In the genomic region with DNA sequence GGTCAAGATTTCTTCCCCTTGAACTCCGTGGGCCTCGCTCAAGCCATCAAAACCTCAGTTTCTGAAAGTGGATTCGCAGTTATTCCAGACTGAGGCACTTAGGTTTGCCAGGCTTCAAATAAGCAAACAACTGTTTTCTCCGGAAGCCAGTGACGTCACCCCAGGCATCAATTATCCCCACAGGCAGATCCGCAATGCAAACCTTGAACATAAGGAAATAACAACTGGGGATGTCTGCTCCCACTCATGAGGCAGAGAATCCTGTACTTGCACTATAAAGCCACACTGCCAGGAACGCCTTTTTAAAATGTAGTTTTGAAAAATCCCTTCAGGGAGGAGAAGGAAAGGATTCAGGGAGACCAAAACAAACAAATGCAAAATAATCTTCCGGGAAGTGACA, we compare ENCODE assay signal across 20 mouse cellular contexts. TPM values are rescaled to one million over a fixed set of nuclear protein-coding genes. Genes with fewer than 3 reads are reported as not detected.
DNase-seq lines count a peak whose midpoint lies in the region; ATAC-seq lines count a peak whose summit lies in the region.
"Had no signal": no experiment of that assay in that cellular context is flagged by ENCODE, and none has a peak within 500 bp of the region (broad histone marks: within the 10 kb centered on the region; RNA-seq: fewer than 3 reads in every experiment).

No protein-coding gene starts in this region.

- H3K27me3 ChIP-seq in forebrain, embryonic 14.5 days (replicated peaks; ENCODE audit: control insufficient read depth, insufficient read depth, low read length): no peaks in the 10 kb centered on the region
- no peaks in the 10 kb centered on the region for H3K27me3 ChIP-seq in forebrain, embryonic 15.5 days
- H3K27me3 ChIP-seq in limb, embryonic 15.5 days: no peaks in the 10 kb centered on the region
- H3K27me3 ChIP-seq in limb, embryonic 10.5 days (ENCODE audit: low read depth, poor library complexity, severe bottlenecking): no peaks in the 10 kb centered on the region
- H3K27me3 ChIP-seq: intestine, embryonic 15.5 days; limb, embryonic 13.5 days; midbrain, embryonic 13.5 days; stomach, embryonic 15.5 days had no signal

- ATAC-seq in forebrain, embryonic 14.5 days: no peak
- no peak for ATAC-seq in forebrain, embryonic 15.5 days (replicated peaks)
- ATAC-seq in limb, embryonic 15.5 days (ENCODE audit: insufficient number of reproducible peaks, low FRiP score, low TSS enrichment, low read depth): no peak
- ATAC-seq: intestine, embryonic 15.5 days; midbrain, embryonic 13.5 days had no signal

- H3K9me3 ChIP-seq in forebrain, embryonic 14.5 days (replicated peaks; ENCODE audit: control insufficient read depth, low read length): no peaks in the 10 kb centered on the region
- no peaks in the 10 kb centered on the region for H3K9me3 ChIP-seq in forebrain, embryonic 15.5 days
- H3K9me3 ChIP-seq in limb, embryonic 15.5 days: no peaks in the 10 kb centered on the region
- 0 out of 2 replicates have a peak, but pooled peaks cover 5% of the 10 kb centered on the region for H3K9me3 ChIP-seq in limb, embryonic 10.5 days (replicated peaks)
- H3K9me3 ChIP-seq: intestine, embryonic 15.5 days; limb, embryonic 13.5 days; midbrain, embryonic 13.5 days; stomach, embryonic 15.5 days had no signal

- 67% methylated on average over 8 of the region's 8 CpGs for WGBS in forebrain, embryonic 14.5 days
- 64% methylated on average over 8 of the region's 8 CpGs for WGBS in forebrain, embryonic 15.5 days
- WGBS in limb, embryonic 15.5 days: 55% methylated on average over 8 of the region's 8 CpGs
- 64% methylated on average over 8 of the region's 8 CpGs for WGBS in limb, embryonic 10.5 days

- intact Hi-C loops in gastrocnemius, postnatal 36 days (cut with DNase I): loop anchor here (5.0 kb wide), 1 partner anchor 217 kb away; the partner anchor contains the start of gene Ppfia4

- no peak overlapping the region for H3K9ac ChIP-seq in forebrain, embryonic 14.5 days (ENCODE audit: low read length)
- H3K9ac ChIP-seq in forebrain, embryonic 15.5 days (replicated peaks): no peak overlapping the region
- no peak overlapping the region for H3K9ac ChIP-seq in limb, embryonic 15.5 days
- H3K9ac ChIP-seq: intestine, embryonic 15.5 days; limb, embryonic 13.5 days; liver, embryonic 14.5 days; midbrain, embryonic 13.5 days; stomach, embryonic 15.5 days had no signal

- H3K36me3 ChIP-seq in forebrain, embryonic 14.5 days (ENCODE audit: control insufficient read depth, insufficient read depth, low read length): no peaks in the 10 kb centered on the region
- H3K36me3 ChIP-seq in forebrain, embryonic 15.5 days: no peaks in the 10 kb centered on the region
- no peaks in the 10 kb centered on the region for H3K36me3 ChIP-seq in limb, embryonic 15.5 days
- no peaks in the 10 kb centered on the region for H3K36me3 ChIP-seq in limb, embryonic 10.5 days
- H3K36me3 ChIP-seq: intestine, embryonic 15.5 days; limb, embryonic 13.5 days; midbrain, embryonic 13.5 days; stomach, embryonic 15.5 days had no signal

- H3K4me3 ChIP-seq in forebrain, embryonic 14.5 days (ENCODE audit: low read depth, low read length): no peak overlapping the region
- no peak overlapping the region for H3K4me3 ChIP-seq in forebrain, embryonic 15.5 days
- H3K4me3 ChIP-seq in limb, embryonic 15.5 days: no peak overlapping the region
- no peak overlapping the region for H3K4me3 ChIP-seq in limb, embryonic 10.5 days
- H3K4me3 ChIP-seq: erythroblast, embryonic 14.5 days; intestine, embryonic 15.5 days; limb, embryonic 13.5 days; midbrain, embryonic 13.5 days; myocyte; stomach, embryonic 15.5 days had no signal

- no peak overlapping the region for H3K4me2 ChIP-seq in forebrain, embryonic 14.5 days (ENCODE audit: low read length)
- H3K4me2 ChIP-seq in forebrain, embryonic 15.5 days (replicated peaks): no peak overlapping the region
- H3K4me2 ChIP-seq in limb, embryonic 15.5 days: no peak overlapping the region
- H3K4me2 ChIP-seq: intestine, embryonic 15.5 days; limb, embryonic 13.5 days; midbrain, embryonic 13.5 days; stomach, embryonic 15.5 days had no signal

- H3K4me1 ChIP-seq in forebrain, embryonic 14.5 days (ENCODE audit: control insufficient read depth, insufficient read depth, low read length): peaks cover 2% of the 10 kb centered on the region; the same call in 1 of the 2 replicates
- peaks cover 6% of the 10 kb centered on the region; the same call in 1 of the 2 replicates for H3K4me1 ChIP-seq in forebrain, embryonic 15.5 days
- peaks cover 13% of the 10 kb centered on the region; the same call in 1 of the 2 replicates for H3K4me1 ChIP-seq in limb, embryonic 15.5 days
- H3K4me1 ChIP-seq in limb, embryonic 10.5 days: peaks cover 20% of the 10 kb centered on the region
- H3K4me1 ChIP-seq: intestine, embryonic 15.5 days; stomach, embryonic 15.5 days had no signal

- DNase-seq in forebrain, embryonic 14.5 days (ENCODE audit: low spot score): peak; percentile 39
- DNase-seq in limb, embryonic 10.5 days (ENCODE audit: low spot score): no peak
- peak; percentile 28 for DNase-seq in right cerebral cortex, postnatal 25 days
- no peak for DNase-seq in right cerebral cortex, adult 18-20 months
- no peak for DNase-seq in gastrocnemius, postnatal 36 days
- DNase-seq: adrenal gland, postnatal 25 days; B cell, adult 2 months; cerebellum, adult 18-20 months; kidney, postnatal 36 days had no signal

- no peak overlapping the region for H3K27ac ChIP-seq in forebrain, embryonic 14.5 days (ENCODE audit: low read depth, low read length)
- H3K27ac ChIP-seq in forebrain, embryonic 15.5 days (replicated peaks): no peak overlapping the region
- 0 out of 2 replicates have a peak overlapping the region, but pooled peaks have one; percentile 70 for H3K27ac ChIP-seq in limb, embryonic 15.5 days
- H3K27ac ChIP-seq in limb, embryonic 10.5 days: no peak overlapping the region
- H3K27ac ChIP-seq: intestine, embryonic 15.5 days; limb, embryonic 13.5 days; liver, embryonic 14.5 days; midbrain, embryonic 13.5 days had no signal

RNA-seq across cellular contexts. Expression of gene Chit1, which starts 4.4 kb away (rescaled TPM):
- polyA plus RNA-seq in forebrain, embryonic 14.5 days (2014; fragmentation: Nextera tagmentation; extraction: Ambion mirVana): 0.13 TPM in 1 of 2 replicates, not detected in the other
- 0.17 and 0.24 TPM in 2 replicates for polyA plus RNA-seq in forebrain, embryonic 15.5 days (2015; fragmentation: Nextera tagmentation; extraction: Ambion mirVana)
- polyA plus RNA-seq in limb, embryonic 15.5 days (2015; fragmentation: Nextera tagmentation; extraction: Ambion mirVana): 0.50 and 0.59 TPM in 2 replicates
- polyA plus RNA-seq in limb, embryonic 10.5 days (2016; fragmentation: Nextera tagmentation; extraction: Ambion mirVana): not detected in 2 replicates
- total RNA-seq in gastrocnemius, postnatal 36 days (2021): not detected
- total RNA-seq: adrenal gland, postnatal 25 days; hematopoietic stem cell, adult 5-6 weeks had no signal
- polyA plus RNA-seq: erythroblast, embryonic 14.5 days; intestine, embryonic 15.5 days; spleen, adult 2 months had no signal

RNA-seq across cellular contexts. Expression of gene Btg2, which starts 36.5 kb away (rescaled TPM):
- 67.3 and 82.6 TPM in 2 replicates for polyA plus RNA-seq in forebrain, embryonic 14.5 days (2014; fragmentation: Nextera tagmentation; extraction: Ambion mirVana)
- polyA plus RNA-seq in forebrain, embryonic 15.5 days (2015; fragmentation: Nextera tagmentation; extraction: Ambion mirVana): 69.4 and 76.8 TPM in 2 replicates
- polyA plus RNA-seq in limb, embryonic 15.5 days (2015; fragmentation: Nextera tagmentation; extraction: Ambion mirVana): 30.9 and 35.1 TPM in 2 replicates
- 10.1 and 17.7 TPM in 2 replicates for polyA plus RNA-seq in limb, embryonic 10.5 days (2016; fragmentation: Nextera tagmentation; extraction: Ambion mirVana)
- total RNA-seq in gastrocnemius, postnatal 36 days (2021): 10 to 100 TPM; 31.5 to 54.9 TPM

Comparison
In these comparisons a context has a peak if more than half of its experiments do, and no peak if none do; other contexts are left out.
1. DNase-seq: peak in forebrain, embryonic 14.5 days (single experiment) and right cerebral cortex, postnatal 25 days (single experiment); none in limb, embryonic 10.5 days (single experiment), right cerebral cortex, adult 18-20 months (single experiment) and gastrocnemius, postnatal 36 days (0 of 2).